Mouse (Mus musculus) skeletal muscle tissue, adult 2 months (tissue): ENCODE results near the gene Yjefn3.
A peak's percentile ranks its signal among the peaks of the same experiment; 100 is the strongest.

Experiments
- DNase-seq: peaks from one replicate; pipeline ENCODE4 v3.0.0-alpha.2; 2012; ENCODE audit warnings: low read depth, low spot score

The Yjefn3 gene

GRCm38 (mm10) chr8:69907106-69907505 lies 4.6 kb upstream of the Yjefn3 start:
- DNase-seq: no peak

GRCm38 (mm10) chr8:69906260-69906659 lies 3.7 kb upstream of the Yjefn3 start:
- DNase-seq: no peak

GRCm38 (mm10) chr8:69904096-69904495 lies 1.6 kb upstream of the Yjefn3 start:
- no peak for DNase-seq

- peak; percentile 100 for DNase-seq
These were observed 591 bp upstream of the Yjefn3 start for GRCm38 (mm10) chr8:69903063-69903542.

- DNase-seq: peak; percentile 95
These were observed 889 bp downstream of the Yjefn3 start for GRCm38 (mm10) chr8:69901484-69902162.

- DNase-seq: no peak
These were observed 1.5 kb downstream of the Yjefn3 start for GRCm38 (mm10) chr8:69900895-69901451.

- no peak for DNase-seq
These were observed 2.6 kb downstream of the Yjefn3 start for GRCm38 (mm10) chr8:69899876-69900275.

GRCm38 (mm10) chr8:69897857-69898256 lies 4.7 kb downstream of the Yjefn3 start:
- DNase-seq: no peak

GRCm38 (mm10) chr8:69895772-69896451 lies 6.6 kb downstream of the Yjefn3 start:
- DNase-seq: no peak

GRCm38 (mm10) chr8:69894836-69895332 lies 7.6 kb downstream of the Yjefn3 start:
- no peak for DNase-seq

GRCm38 (mm10) chr8:69893863-69894262 lies 8.6 kb downstream of the Yjefn3 start:
- no peak for DNase-seq

- DNase-seq: no peak
These were observed 11.7 kb downstream of the Yjefn3 start for GRCm38 (mm10) chr8:69890813-69891241.

GRCm38 (mm10) chr8:69888902-69889301 lies 13.6 kb downstream of the Yjefn3 start:
- no peak for DNase-seq

- no peak for DNase-seq
These were observed 14.2 kb downstream of the Yjefn3 start for GRCm38 (mm10) chr8:69888244-69888866.

GRCm38 (mm10) chr8:69887289-69888243 lies 14.9 kb downstream of the Yjefn3 start, which contains the start of gene Cilp2:
TSS of gene Cilp2 (minus strand) at chr8:69887687.
- DNase-seq: no peak

- DNase-seq: no peak
These were observed 18.4 kb downstream of the Yjefn3 start for GRCm38 (mm10) chr8:69884141-69884540.

GRCm38 (mm10) chr8:69882833-69883600 lies 19.5 kb downstream of the Yjefn3 start:
- DNase-seq: no peak

GRCm38 (mm10) chr8:69882021-69882756 lies 20.3 kb downstream of the Yjefn3 start:
- no peak for DNase-seq

- no peak for DNase-seq
These were observed 21.1 kb downstream of the Yjefn3 start for GRCm38 (mm10) chr8:69881261-69881865.
